Mouse (Mus musculus): ENCODE data around the gene Rab28.
"Not testable (repeated sequence)": the region's sequence is repeated elsewhere in the genome, so short reads cannot be mapped to it uniquely, and the experiment has no call there.

Gene Rab28

GRCm38 (mm10) chr5:41708051-41708630 lies at the start of gene Rab28:
Rab28 (minus strand) TSS chr5:41708157.
- peak; percentile 89 to 97 for DNase-seq (ENCODE audit: low spot score in 2 of 2)

GRCm38 (mm10) chr5:41757338-41757737 lies 49.4 kb upstream of the Rab28 start:
- no peak for DNase-seq (ENCODE audit: low spot score in 2 of 2)

- no peak for DNase-seq (ENCODE audit: low spot score in 2 of 2)
Measured at GRCm38 (mm10) chr5:41756396-41756795, 48.4 kb upstream of the Rab28 start.

GRCm38 (mm10) chr5:41755373-41755960 lies 47.5 kb upstream of the Rab28 start:
- no peak for DNase-seq (ENCODE audit: low spot score in 2 of 2)

GRCm38 (mm10) chr5:41754836-41755235 lies 46.9 kb upstream of the Rab28 start:
- DNase-seq (ENCODE audit: low spot score in 2 of 2), result no peak

DNA sequence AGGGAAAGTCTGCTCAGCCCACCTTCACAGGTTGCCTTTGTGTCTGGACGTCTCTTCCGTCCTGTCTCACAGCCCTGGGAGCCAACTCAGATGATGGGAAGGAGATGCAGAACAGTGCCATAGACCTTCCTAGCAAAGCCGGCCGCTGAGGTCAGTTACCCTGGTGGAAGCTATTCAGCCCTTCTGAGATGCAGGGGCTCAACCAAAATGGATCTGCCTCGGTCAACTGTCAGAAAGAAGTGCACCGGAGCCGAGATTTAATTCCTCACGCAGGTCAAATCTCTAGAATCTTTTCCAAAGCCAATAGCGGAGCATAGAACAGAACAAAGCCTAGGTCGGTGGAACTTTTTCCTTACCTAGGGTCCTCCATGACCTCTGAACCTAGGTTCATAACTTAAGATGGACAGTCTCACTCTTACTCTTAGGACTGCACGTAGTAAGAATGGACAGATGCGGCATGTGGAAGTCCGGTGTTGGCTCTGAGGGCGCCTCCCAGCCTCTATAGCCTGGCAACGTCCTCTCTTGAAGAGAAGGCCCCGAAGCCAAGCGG lies 46.3 kb upstream of the Rab28 start:
- no peak for DNase-seq (ENCODE audit: low spot score in 2 of 2)

DNA sequence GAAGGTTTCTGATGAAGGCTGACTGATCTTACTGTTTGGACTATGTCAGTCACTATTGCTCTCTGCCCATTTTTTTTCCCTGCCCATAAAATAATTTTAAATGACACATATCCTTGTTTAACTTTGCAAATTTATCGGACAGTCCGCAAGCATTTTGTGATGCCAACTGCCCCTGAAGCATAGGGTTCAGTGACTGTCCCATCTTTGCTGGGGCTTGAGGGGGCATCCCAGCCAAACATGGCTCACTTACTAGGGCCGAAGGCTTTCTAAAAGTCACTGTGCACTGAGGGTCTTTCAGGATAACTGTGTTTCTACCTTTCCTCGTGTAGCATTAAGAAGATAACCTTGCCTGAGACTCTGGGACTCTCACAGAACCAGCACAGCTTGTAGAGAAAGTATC lies 44.8 kb upstream of the Rab28 start:
- DNase-seq (ENCODE audit: low spot score in 2 of 2), result no peak

DNA sequence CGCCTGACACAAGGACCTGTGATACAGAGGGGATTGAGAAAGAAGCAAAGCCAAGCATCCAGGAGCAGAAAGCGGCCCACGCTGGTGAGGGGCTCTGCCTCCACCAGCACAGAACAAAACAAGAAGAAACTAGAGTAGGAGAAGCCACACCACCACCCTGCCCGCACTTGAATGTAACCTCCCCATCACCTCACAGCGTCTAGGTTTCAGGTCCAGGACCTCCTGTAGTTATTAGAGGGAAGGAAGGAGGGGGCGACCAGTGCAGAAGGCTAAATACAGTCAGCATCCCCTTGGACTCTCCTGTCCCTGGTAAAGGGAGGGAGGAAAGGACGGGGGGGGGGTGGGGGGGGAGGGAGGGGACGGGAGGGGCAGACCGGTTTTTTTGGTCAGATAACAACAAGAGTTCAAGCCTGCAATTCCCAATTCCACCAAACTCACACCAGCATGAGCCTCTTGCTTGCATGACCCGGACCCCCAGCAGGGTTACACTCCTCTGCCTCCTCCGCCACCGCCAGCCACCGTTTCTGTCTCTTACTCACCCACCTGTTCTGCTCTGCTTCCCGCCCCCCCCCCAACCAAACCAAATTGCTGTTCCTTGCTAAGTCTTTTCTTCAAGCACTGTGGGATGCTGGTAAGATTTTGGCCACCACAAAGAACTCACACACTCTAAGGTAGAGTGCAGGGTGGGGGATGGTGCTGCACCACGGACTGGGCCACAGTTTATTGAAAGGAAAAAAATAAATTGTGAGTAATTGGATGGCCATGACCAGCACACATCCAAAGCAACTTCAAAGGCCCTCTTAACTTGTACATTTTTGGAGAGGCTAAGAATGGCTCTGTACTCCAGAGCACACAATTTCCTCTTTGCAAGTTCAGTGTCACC lies 37.2 kb upstream of the Rab28 start:
- no peak for DNase-seq (ENCODE audit: low spot score in 2 of 2)

GRCm38 (mm10) chr5:41744234-41744633 lies 36.3 kb upstream of the Rab28 start:
- DNase-seq (ENCODE audit: low spot score in 2 of 2), result no peak

DNA sequence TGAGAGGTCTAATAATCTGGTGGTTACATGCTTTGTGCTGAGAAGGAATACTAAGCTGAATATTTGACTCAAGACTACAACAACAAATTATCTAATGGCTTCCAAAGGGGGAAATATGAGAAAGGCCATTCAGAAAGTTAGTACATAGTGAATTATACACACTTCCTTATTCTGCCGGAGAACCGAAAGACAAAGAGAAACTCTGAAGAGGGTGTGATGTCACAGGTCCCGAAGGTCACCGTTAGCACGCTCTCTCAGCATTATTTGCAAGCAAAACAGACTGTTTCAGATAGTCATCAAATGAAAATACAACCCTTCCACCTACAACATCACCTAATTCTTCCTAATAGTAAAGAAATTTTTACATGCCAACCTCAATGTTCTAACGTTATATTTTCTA lies 30.9 kb upstream of the Rab28 start:
- DNase-seq (ENCODE audit: low spot score in 2 of 2), result no peak

GRCm38 (mm10) chr5:41737039-41737438 lies 29.1 kb upstream of the Rab28 start:
- DNase-seq (ENCODE audit: low spot score in 2 of 2), result no peak

- DNase-seq (ENCODE audit: low spot score in 2 of 2), result no peak
Measured at GRCm38 (mm10) chr5:41727017-41727416, 19.1 kb upstream of the Rab28 start.

DNA sequence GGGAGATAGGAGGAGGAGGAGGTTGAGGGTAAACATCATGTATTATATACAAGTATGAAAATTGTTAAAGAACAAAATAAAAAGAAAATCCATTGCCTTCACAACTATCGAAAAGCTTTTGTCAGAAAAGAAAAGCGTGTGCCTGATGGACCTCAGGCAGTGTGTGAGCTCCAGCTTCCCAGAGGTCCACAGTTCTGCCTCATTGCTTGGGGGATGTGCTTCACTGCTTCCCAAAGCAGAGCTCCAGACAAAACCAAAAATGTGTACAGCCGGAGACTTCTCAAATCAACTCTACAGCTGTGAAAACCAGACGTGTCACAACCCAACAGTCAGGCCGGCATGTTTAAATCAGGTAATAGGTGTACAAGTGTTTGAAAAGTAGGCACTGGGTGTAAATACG lies 17.6 kb upstream of the Rab28 start:
- DNase-seq (ENCODE audit: low spot score in 2 of 2), result no peak

DNA sequence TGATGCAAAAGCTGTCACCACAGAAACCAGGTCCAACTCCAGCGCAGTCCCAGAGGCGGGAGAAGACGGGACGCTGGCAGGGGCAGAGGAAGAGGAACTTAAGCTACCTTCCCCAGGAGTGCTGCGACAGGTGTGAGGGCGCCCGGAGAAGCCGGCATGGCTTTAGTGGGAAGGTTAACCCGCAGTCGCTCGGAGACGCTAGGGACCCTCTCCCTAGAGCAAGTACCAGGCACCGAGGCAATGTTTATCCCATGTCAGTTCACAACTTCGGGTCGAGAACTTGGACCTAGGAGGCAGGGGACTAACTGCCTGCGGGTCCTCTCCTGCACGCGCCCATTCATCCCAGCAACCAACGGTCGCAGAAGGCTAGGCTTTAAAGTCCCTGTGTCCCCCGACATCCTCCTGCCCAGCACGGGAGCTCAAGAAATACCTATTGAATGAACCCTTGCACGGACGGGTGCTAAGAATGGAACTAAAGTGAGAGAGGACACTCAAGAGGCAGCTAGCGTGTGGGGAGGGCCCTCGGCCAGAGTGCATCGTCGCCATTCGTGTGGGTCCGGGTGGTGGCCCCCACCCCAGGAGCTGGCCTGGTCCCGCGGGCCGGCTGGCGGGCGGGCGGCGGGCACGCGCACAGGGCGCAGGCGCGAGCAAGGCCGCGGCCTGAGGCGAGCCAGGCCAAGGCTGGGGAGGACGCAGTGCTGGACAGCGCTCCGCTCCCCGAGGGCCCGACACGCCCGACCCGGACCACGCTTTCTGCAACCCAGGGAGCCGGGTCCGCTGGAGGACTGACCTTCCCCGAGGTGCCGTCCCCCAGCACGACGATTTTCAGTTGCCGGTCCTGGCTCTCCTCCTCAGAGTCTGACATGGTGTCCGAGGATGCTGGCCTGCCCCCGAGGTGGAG lies 592 bp downstream of the Rab28 start:
- DNase-seq (ENCODE audit: low spot score in 2 of 2), result peak; percentile 31 to 39

DNA sequence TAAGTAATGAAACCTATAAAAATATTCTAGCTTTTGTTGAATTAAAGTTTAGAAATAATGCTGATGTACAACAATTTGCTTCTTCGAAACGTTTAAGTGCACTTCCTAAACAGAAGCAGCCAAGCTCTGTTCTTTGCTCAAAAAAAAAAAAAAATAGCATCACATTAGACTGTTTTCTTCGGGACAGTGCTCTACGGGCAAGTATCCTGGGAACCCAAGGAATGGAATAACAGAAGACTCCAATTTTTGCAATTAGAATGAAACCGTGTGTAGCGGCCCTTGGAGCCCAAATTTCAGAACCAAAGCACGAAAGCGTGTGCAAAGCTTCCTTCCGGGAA lies 1.2 kb downstream of the Rab28 start:
- DNase-seq (ENCODE audit: low spot score in 2 of 2), result no peak

GRCm38 (mm10) chr5:41701085-41701484 lies 6.9 kb downstream of the Rab28 start:
- DNase-seq (ENCODE audit: low spot score in 2 of 2), result not testable (repeated sequence)

GRCm38 (mm10) chr5:41697958-41698357 lies 10.0 kb downstream of the Rab28 start:
- no peak for DNase-seq (ENCODE audit: low spot score in 2 of 2)

DNA sequence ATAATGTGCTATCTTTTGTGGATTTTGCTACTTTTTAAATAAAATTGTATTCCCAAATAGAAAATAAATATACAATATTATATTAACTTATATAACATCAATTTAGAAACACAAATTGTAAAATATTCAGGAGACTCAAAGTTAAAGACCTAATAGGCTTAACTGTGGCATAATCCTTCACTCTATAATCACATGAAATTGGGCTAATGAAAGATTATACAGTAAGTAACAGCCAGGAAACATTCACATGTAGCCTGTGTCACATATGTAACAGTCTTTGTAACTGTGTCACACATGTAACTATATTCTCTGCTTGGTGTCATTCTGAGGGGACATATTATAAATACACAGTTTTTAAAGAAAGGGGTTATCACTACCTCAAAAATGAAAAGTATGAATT lies 22.9 kb downstream of the Rab28 start:
- DNase-seq (ENCODE audit: low spot score in 2 of 2), result no peak

DNA sequence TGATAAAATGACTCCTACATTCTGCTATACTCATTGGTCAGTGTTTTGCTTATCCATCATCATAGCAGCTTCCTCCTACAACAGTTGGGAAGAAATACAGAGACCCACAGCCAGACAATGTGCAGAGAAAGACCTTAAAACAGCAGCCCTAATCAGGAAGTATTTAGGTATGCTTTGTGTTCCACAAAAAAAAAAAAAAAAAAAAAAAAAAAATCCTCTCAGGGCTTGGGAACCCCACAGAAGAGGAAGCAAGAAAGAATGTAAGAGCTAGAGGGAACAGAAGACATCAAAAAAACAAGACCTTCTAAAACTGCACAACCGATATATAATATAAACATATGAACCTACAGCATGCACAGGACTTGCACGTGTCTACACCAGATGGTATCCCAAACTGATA lies 24.0 kb downstream of the Rab28 start:
- no peak for DNase-seq (ENCODE audit: low spot score in 2 of 2)

GRCm38 (mm10) chr5:41666012-41666411 lies 41.9 kb downstream of the Rab28 start:
- DNase-seq (ENCODE audit: low spot score in 2 of 2), result no peak

GRCm38 (mm10) chr5:41636793-41637192 lies 71.2 kb downstream of the Rab28 start:
- DNase-seq (ENCODE audit: low spot score in 2 of 2), result no peak
